Mouse (Mus musculus): ENCODE measurements around the gene Rtp4.

Rtp4 gene

GRCm38 (mm10) chr16:23557669-23558068, 37.6 kb downstream of the Rtp4 start:
- in situ Hi-C loops (cut with MboI; ENCODE audit: unreplicated experiment in 2 of 2) = loop anchor here in 1 of 2 experiments (25.0 kb wide), 1 partner anchor 1805 kb away; no protein-coding TSS in a partner anchor

- in situ Hi-C loops (cut with MboI; ENCODE audit: unreplicated experiment in 2 of 2) = loop anchor here in 1 of 2 experiments (25.0 kb wide), 1 partner anchor 1794 kb away; no protein-coding TSS in a partner anchor
Measured at GRCm38 (mm10) chr16:23568369-23568958, 48.4 kb downstream of the Rtp4 start.

- in situ Hi-C loops (cut with MboI; ENCODE audit: unreplicated experiment in 2 of 2) = loop anchor here in 1 of 2 experiments (25.0 kb wide), 1 partner anchor 1788 kb away; no protein-coding TSS in a partner anchor
Measured at GRCm38 (mm10) chr16:23574561-23574960, 54.5 kb downstream of the Rtp4 start.

- in situ Hi-C loops (cut with MboI; ENCODE audit: unreplicated experiment in 2 of 2) = no loop called here
Measured at GRCm38 (mm10) chr16:23591119-23592105, 71.3 kb downstream of the Rtp4 start.

GRCm38 (mm10) chr16:23592501-23592900, 72.4 kb downstream of the Rtp4 start:
- in situ Hi-C loops (cut with MboI; ENCODE audit: unreplicated experiment in 2 of 2) = no loop called here

- in situ Hi-C loops (cut with MboI; ENCODE audit: unreplicated experiment in 2 of 2) = no loop called here
Measured at GRCm38 (mm10) chr16:23596696-23597095, 76.6 kb downstream of the Rtp4 start.

GRCm38 (mm10) chr16:23597968-23598367, 77.9 kb downstream of the Rtp4 start:
- in situ Hi-C loops (cut with MboI; ENCODE audit: unreplicated experiment in 2 of 2) = no loop called here

GRCm38 (mm10) chr16:23606220-23606619, 86.1 kb downstream of the Rtp4 start:
- in situ Hi-C loops (cut with MboI; ENCODE audit: unreplicated experiment in 2 of 2) = no loop called here

- in situ Hi-C loops (cut with MboI; ENCODE audit: unreplicated experiment in 2 of 2) = no loop called here
Measured at GRCm38 (mm10) chr16:23606651-23607050, 86.6 kb downstream of the Rtp4 start.

GRCm38 (mm10) chr16:23607911-23608410, 87.9 kb downstream of the Rtp4 start:
- in situ Hi-C loops (cut with MboI; ENCODE audit: unreplicated experiment in 2 of 2) = no loop called here

- in situ Hi-C loops (cut with MboI; ENCODE audit: unreplicated experiment in 2 of 2) = no loop called here
Measured at GRCm38 (mm10) chr16:23609748-23610185, 89.7 kb downstream of the Rtp4 start.

- in situ Hi-C loops (cut with MboI; ENCODE audit: unreplicated experiment in 2 of 2) = no loop called here
Measured at GRCm38 (mm10) chr16:23624205-23624604, 104.1 kb downstream of the Rtp4 start.

GRCm38 (mm10) chr16:23631531-23631930, 111.4 kb downstream of the Rtp4 start:
- in situ Hi-C loops (cut with MboI; ENCODE audit: unreplicated experiment in 2 of 2) = loop anchor here in 1 of 2 experiments (25.0 kb wide), 1 partner anchor 544 kb away; no protein-coding TSS in a partner anchor

GRCm38 (mm10) chr16:23632681-23633080, 112.6 kb downstream of the Rtp4 start:
- in situ Hi-C loops (cut with MboI; ENCODE audit: unreplicated experiment in 2 of 2) = loop anchor here in 1 of 2 experiments (25.0 kb wide), 1 partner anchor 545 kb away; no protein-coding TSS in a partner anchor

GRCm38 (mm10) chr16:23653028-23653427, 132.9 kb downstream of the Rtp4 start:
- in situ Hi-C loops (cut with MboI; ENCODE audit: unreplicated experiment in 2 of 2) = no loop called here

GRCm38 (mm10) chr16:23653479-23653878, 133.4 kb downstream of the Rtp4 start:
- in situ Hi-C loops (cut with MboI; ENCODE audit: unreplicated experiment in 2 of 2) = no loop called here

GRCm38 (mm10) chr16:23659597-23660531, 139.8 kb downstream of the Rtp4 start:
- in situ Hi-C loops (cut with MboI; ENCODE audit: unreplicated experiment in 2 of 2) = no loop called here
